Mouse (Mus musculus) forebrain, embryonic 16.5 days (tissue): ENCODE measurements around the gene Zmiz1. TPM values are rescaled to one million over a fixed set of nuclear protein-coding genes. Genes with fewer than 3 reads are reported as not detected.

Experiments used
- ATAC-seq: fragments of 200-750 bp; cut with Nextera tagmentation; 2 replicates; pipeline ENCODE4 v1.8.0; 2017; ENCODE audit warnings: mild to moderate bottlenecking, moderate library complexity
- H3K27ac ChIP-seq: fragments of 300-500 bp; sonication (generic); 2 replicates; pipeline ENCODE4 v1.5.1; 2014; ENCODE audit warnings: low read length, control low read depth
- H3K27me3 ChIP-seq: fragments of 300-500 bp; sonication (generic); replicated peaks from 2 replicates; pipeline ENCODE4 v1.6.1; 2014; ENCODE audit warnings: low read length; ENCODE audit not compliant: control insufficient read depth, insufficient read depth
- H3K36me3 ChIP-seq: fragments of 300-500 bp; sonication (generic); 2 replicates; pipeline ENCODE4 v1.6.1; 2014; ENCODE audit not compliant: control insufficient read depth, insufficient read depth
- H3K4me1 ChIP-seq: fragments of 300-500 bp; sonication (generic); replicated peaks from 2 replicates; pipeline ENCODE4 v1.6.1; 2014; ENCODE audit warnings: low read length; ENCODE audit not compliant: control insufficient read depth, insufficient read depth
- H3K4me2 ChIP-seq: fragments of 300-500 bp; sonication (generic); 2 replicates; pipeline ENCODE4 v1.6.1; 2014; ENCODE audit warnings: mild to moderate bottlenecking, low read length, control low read depth
- H3K4me3 ChIP-seq: fragments of 300-500 bp; sonication (generic); replicated peaks from 2 replicates; pipeline ENCODE4 v1.5.1; 2014; ENCODE audit warnings: mild to moderate bottlenecking, low read length, control low read depth
- H3K9ac ChIP-seq: fragments of 300-500 bp; sonication (generic); replicated peaks from 2 replicates; pipeline ENCODE4 v1.6.1; 2014; ENCODE audit warnings: low read depth, low read length, control low read depth
- H3K9me3 ChIP-seq: fragments of 300-500 bp; sonication (generic); 2 replicates; pipeline ENCODE4 v1.6.1; 2016; ENCODE audit warnings: low read length; ENCODE audit not compliant: control insufficient read depth
- WGBS: fragments of 180-500 bp; shearing (Covaris S2); extraction: QIAGEN DNeasy Blood & Tissue Kit; methylation state at CpG from one replicate; pipeline ENCODE4 v1.1.7; 2014; 5-methylcytosine and 5-hydroxymethylcytosine counted together
- polyA plus RNA-seq: library from polyadenylated mRNA; unstranded; fragments of >200 nt; fragmentation: Nextera tagmentation; extraction: Ambion mirVana; gene quantifications from 2 replicates; pipeline ENCODE4 v1.2.1, GENCODE M21; 2015

Zmiz1 gene
- polyA plus RNA-seq, 1 experiment from 2014 or later, result 56.6 TPM

- no peaks in the 10 kb centered on the region for H3K27me3 ChIP-seq
- H3K36me3 ChIP-seq, result no peaks in the 10 kb centered on the region
- peak overlapping the region; percentile 55 for H3K4me2 ChIP-seq
- 68% methylated on average over 7 of the region's 7 CpGs for WGBS
- H3K9me3 ChIP-seq, result no peaks in the 10 kb centered on the region
- peak overlapping the region; percentile 78 for H3K4me3 ChIP-seq
- 0 out of 2 replicates have a peak overlapping the region, but pooled peaks have one; percentile 9 for H3K27ac ChIP-seq
- no peak for ATAC-seq
- H3K4me1 ChIP-seq, result peaks cover 70% of the 10 kb centered on the region
- H3K9ac ChIP-seq, result no peak overlapping the region; the same call in 1 of the 2 replicates
These were observed 150.4 kb downstream of the Zmiz1 start for GRCm38 (mm10) chr14:25609355-25609754.

DNA sequence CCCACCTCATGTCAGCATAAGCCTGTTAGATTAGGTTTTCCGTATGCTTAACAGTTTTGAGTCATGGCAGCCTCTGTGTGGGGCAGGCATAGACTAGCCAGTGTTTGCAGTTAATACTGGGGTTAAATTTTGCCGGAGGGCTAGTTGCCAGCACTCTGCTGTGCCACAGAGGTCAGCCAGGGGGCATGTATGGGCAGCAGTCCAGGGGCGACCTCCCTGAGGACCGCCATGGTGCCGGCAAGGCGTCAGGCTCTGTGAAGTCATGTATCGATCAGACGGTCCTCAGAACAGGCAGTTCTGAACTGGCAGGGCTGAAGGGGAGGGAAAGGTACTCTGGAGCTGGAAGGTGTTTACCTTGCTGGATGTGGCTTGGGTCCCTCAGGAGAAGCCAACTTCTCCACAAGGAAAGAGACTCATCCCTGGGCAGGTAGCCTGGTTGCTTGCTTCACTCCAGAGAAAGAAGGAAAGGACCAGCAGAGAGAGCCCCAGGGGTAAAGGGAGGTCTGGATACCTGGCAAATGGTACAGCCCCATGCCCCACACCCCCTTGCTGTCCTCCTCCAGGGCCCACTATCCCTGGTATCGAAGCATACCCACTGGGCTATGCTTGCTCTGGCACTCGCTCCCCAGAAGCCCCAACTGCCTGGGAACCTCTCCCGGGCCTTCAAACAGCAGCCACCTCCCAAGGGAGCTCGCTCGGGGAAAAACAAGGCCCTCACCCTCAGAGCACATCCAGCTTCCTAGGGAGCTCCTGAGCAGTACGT lies 151.6 kb downstream of the Zmiz1 start:
- Histone ChIP-seq H3K36me3 (no peaks in the 10 kb centered on the region), H3K27ac (peak overlapping the region; percentile 30; the same call in 1 of the 2 replicates), H3K4me2 (peak overlapping the region; percentile 55), H3K4me1 (peaks cover 66% of the 10 kb centered on the region), H3K9me3 (no peaks in the 10 kb centered on the region), H3K4me3 (peak overlapping the region; percentile 27), H3K9ac (peak overlapping the region; percentile 27), H3K27me3 (no peaks in the 10 kb centered on the region)
- ATAC-seq, result no peak
- WGBS, result 39% methylated on average over 14 of the region's 14 CpGs

GRCm38 (mm10) chr14:25611159-25611697 lies 152.2 kb downstream of the Zmiz1 start:
- H3K4me3 ChIP-seq, result peak overlapping the region; percentile 27

DNA sequence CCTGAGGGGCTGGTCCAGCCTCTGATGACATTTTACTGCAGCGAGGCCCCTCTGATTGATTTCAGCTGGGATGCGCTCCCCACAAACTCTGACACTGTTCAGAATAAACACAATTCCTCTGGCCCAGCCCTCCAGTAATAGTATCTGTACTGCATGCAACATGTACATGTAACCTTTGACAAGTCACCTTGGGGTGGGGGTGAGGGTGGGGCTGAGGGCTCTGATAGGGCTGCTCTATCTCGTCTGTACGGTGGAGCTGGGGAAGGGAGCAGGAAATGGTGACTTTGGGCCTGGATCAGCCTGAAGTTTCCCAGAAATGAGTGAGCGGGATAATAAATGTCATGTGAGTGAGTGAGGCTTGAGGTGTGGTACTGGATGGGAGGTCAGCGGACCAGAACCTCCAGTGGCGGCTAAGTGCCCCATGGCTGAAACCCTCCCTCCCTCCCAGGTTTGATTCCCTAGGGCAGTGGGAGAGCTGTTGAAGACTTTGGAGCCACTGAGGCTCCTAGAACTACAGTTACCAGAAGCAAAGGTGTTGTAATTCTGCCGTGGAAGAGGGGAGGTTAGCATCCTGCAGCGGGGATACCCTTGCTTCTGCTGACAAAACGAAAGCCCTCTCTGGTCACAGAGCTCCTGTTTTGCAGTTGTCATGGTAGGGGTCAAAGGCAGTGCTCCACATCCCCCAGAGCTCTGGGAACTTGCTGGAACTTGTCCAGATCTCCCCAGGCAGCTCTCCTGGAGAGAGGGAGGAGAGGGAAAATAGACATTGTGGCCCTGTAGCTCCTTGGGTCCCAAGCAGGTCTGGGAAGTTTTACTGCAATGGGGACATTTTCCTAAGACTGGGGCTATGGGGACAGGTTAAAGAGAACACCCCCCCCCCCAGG lies 153.1 kb downstream of the Zmiz1 start:
- 74% methylated on average over 10 of the region's 10 CpGs for WGBS
- no peak for ATAC-seq
- Histone ChIP-seq H3K36me3 (no peaks in the 10 kb centered on the region), H3K9me3 (no peaks in the 10 kb centered on the region), H3K4me2 (peak overlapping the region; percentile 55), H3K4me3 (no peak overlapping the region), H3K27ac (no peak overlapping the region), H3K4me1 (peaks cover 61% of the 10 kb centered on the region), H3K9ac (peak overlapping the region; percentile 27), H3K27me3 (no peaks in the 10 kb centered on the region)

More at GRCm38 (mm10) chr14:25611159-25611697, 152.2 kb downstream of the Zmiz1 start:
- ATAC-seq, result no peak
- no peaks in the 10 kb centered on the region for H3K36me3 ChIP-seq
- WGBS, result 20% methylated on average over 9 of the region's 9 CpGs
- H3K4me2 ChIP-seq, result peak overlapping the region; percentile 55
- H3K4me1 ChIP-seq, result peaks cover 61% of the 10 kb centered on the region
- H3K27me3 ChIP-seq, result no peaks in the 10 kb centered on the region
- H3K27ac ChIP-seq, result peak overlapping the region; percentile 30; the same call in 1 of the 2 replicates
- H3K9ac ChIP-seq, result peak overlapping the region; percentile 27
- H3K9me3 ChIP-seq, result no peaks in the 10 kb centered on the region

GRCm38 (mm10) chr14:25613942-25614575 lies 155.1 kb downstream of the Zmiz1 start:
- H3K4me2 ChIP-seq, result no peak overlapping the region
- H3K4me1 ChIP-seq, result peaks cover 62% of the 10 kb centered on the region
- H3K27ac ChIP-seq, result no peak overlapping the region
- no peak overlapping the region for H3K9ac ChIP-seq
- no peaks in the 10 kb centered on the region for H3K27me3 ChIP-seq
- H3K9me3 ChIP-seq, result no peaks in the 10 kb centered on the region
- 89% methylated on average over 8 of the region's 8 CpGs for WGBS
- no peak for ATAC-seq
- H3K36me3 ChIP-seq, result no peaks in the 10 kb centered on the region
- H3K4me3 ChIP-seq, result no peak overlapping the region

- H3K4me3 ChIP-seq, result no peak overlapping the region
- ATAC-seq, result no peak
- WGBS, result 75% methylated on average over 5 of the region's 5 CpGs
- no peaks in the 10 kb centered on the region for H3K36me3 ChIP-seq
- no peaks in the 10 kb centered on the region for H3K27me3 ChIP-seq
- H3K4me1 ChIP-seq, result peaks cover 63% of the 10 kb centered on the region
- no peak overlapping the region for H3K4me2 ChIP-seq
- H3K9ac ChIP-seq, result no peak overlapping the region
- H3K27ac ChIP-seq, result no peak overlapping the region
- H3K9me3 ChIP-seq, result no peaks in the 10 kb centered on the region
These were observed 155.7 kb downstream of the Zmiz1 start for GRCm38 (mm10) chr14:25614684-25615083.

GRCm38 (mm10) chr14:25615602-25616001 lies 156.6 kb downstream of the Zmiz1 start:
- WGBS, result 93% methylated on average over 8 of the region's 8 CpGs
- no peak for ATAC-seq
- H3K27ac ChIP-seq, result no peak overlapping the region
- H3K9me3 ChIP-seq, result no peaks in the 10 kb centered on the region
- no peak overlapping the region for H3K4me3 ChIP-seq
- no peaks in the 10 kb centered on the region for H3K36me3 ChIP-seq
- H3K27me3 ChIP-seq, result no peaks in the 10 kb centered on the region
- H3K4me2 ChIP-seq, result no peak overlapping the region
- no peak overlapping the region for H3K9ac ChIP-seq
- H3K4me1 ChIP-seq, result peaks cover 61% of the 10 kb centered on the region

DNA sequence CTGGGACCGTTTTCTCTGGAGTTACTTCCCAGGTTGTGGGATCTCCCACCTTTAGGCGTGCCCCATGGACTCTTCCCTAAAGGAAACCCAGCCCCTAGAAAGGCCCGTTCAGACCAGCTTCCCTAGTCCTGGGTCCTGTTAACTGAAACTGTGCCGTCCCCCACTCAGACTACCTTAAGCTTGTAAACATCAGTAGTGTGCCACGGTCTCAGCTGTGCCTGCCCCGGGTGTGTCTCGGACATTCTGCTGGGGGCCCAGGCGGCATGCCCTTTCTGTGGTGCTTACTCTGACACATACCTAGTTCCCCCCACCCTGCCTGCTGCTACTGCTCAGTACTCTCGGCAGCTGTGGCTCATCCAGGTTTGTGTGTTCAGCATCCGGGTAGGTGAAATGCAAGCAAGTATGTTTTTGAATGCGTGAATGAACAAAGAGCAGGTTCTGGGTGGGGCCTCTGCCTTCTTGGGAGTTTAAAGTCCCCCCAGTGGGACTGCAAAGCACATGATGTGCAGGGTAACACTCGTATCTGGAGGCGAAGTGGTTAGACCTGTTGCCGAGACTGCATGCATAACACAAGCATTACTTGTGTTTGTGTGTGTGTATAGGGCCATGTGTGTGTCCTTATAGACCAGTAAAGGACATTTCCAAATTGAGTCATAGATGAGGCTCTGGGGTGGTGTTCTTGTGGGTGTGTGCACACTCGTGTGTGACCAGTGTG lies 157.2 kb downstream of the Zmiz1 start:
- Histone ChIP-seq H3K27ac (no peak overlapping the region), H3K36me3 (no peaks in the 10 kb centered on the region), H3K9me3 (no peaks in the 10 kb centered on the region), H3K4me1 (peaks cover 55% of the 10 kb centered on the region), H3K27me3 (no peaks in the 10 kb centered on the region), H3K4me3 (no peak overlapping the region), H3K4me2 (no peak overlapping the region), H3K9ac (no peak overlapping the region)
- WGBS, result 80% methylated on average over 15 of the region's 15 CpGs
- ATAC-seq, result no peak
